Mouse (Mus musculus): ENCODE results near the gene Tax1bp3.

GRCm38 (mm10) chr11:73203895-73204294, 27.0 kb downstream of the Tax1bp3 start:
- TF ChIP-seq EP300 (IDR thresholded peaks at IDR 0.05; ENCODE audit: low read depth) (no peak), CTCF (IDR thresholded peaks at IDR 0.05; ENCODE audit: low read depth) (no peak)
